Mouse (Mus musculus) megakaryocyte, embryonic 14.5 days (primary cell): ENCODE measurements around the gene Gm960. TPM values are rescaled to one million over a fixed set of nuclear protein-coding genes. Genes with fewer than 3 reads are reported as not detected.

ENCODE experiments used
- H3K27me3 ChIP-seq: replicated peaks from 2 replicates; pipeline ENCODE3; 2012; ENCODE audit warnings: inconsistent platforms
- H3K36me3 ChIP-seq: replicated peaks from 2 replicates; pipeline ENCODE3; 2012; ENCODE audit warnings: low read length, inconsistent platforms, mixed read lengths
- H3K4me1 ChIP-seq: 2 replicates; pipeline ENCODE4 v1.6.1; 2012; ENCODE audit warnings: inconsistent platforms
- H3K4me3 ChIP-seq: replicated peaks from 2 replicates; pipeline ENCODE3; 2012; ENCODE audit warnings: moderate library complexity, mild to moderate bottlenecking, inconsistent platforms
- H3K9me3 ChIP-seq: 2 replicates; pipeline ENCODE4 v1.6.1; 2012; ENCODE audit warnings: inconsistent platforms
- FLI1 ChIP-seq: IDR thresholded peaks from 2 replicates; pipeline ENCODE4 v1.6.1; 2012; ENCODE audit warnings: low read length, inconsistent platforms, mixed read lengths
- GATA1 ChIP-seq: IDR thresholded peaks from 3 replicates; pipeline ENCODE4 v1.6.1; 2012; ENCODE audit warnings: mixed read lengths, low read length, inconsistent platforms, borderline replicate concordance
- polyA plus RNA-seq: library from polyadenylated mRNA; stranded (reverse); fragments of >175 nt; gene quantifications from 2 replicates; pipeline ENCODE4 v1.2.3, GENCODE M21; 2012; ENCODE audit warnings: low replicate concordance; ENCODE audit not compliant: insufficient read depth

The Gm960 gene
- polyA plus RNA-seq, 1 experiment = not detected

GRCm38 (mm10) chr19:4697721-4698120 lies 747 bp downstream of the Gm960 start:
- TF ChIP-seq FLI1 (no peak), GATA1 (no peak)
- Histone ChIP-seq H3K4me3 (peak overlapping the region; percentile 87), H3K9me3 (peaks cover 9% of the 10 kb centered on the region), H3K4me1 (peaks cover 14% of the 10 kb centered on the region), H3K27me3 (peaks cover 70% of the 10 kb centered on the region), H3K36me3 (no peaks in the 10 kb centered on the region)

GRCm38 (mm10) chr19:4697121-4697520 lies 1.3 kb downstream of the Gm960 start:
- Histone ChIP-seq H3K4me3 (no peak overlapping the region), H3K36me3 (no peaks in the 10 kb centered on the region), H3K9me3 (peaks cover 9% of the 10 kb centered on the region), H3K27me3 (peaks cover 68% of the 10 kb centered on the region), H3K4me1 (peaks cover 14% of the 10 kb centered on the region)
- TF ChIP-seq FLI1 (no peak), GATA1 (no peak)

GRCm38 (mm10) chr19:4694346-4694745 lies 4.1 kb downstream of the Gm960 start:
- Histone ChIP-seq H3K9me3 (peaks cover 9% of the 10 kb centered on the region), H3K4me1 (peaks cover 9% of the 10 kb centered on the region), H3K36me3 (no peaks in the 10 kb centered on the region), H3K4me3 (no peak overlapping the region), H3K27me3 (peaks cover 48% of the 10 kb centered on the region)
- TF ChIP-seq GATA1 (no peak), FLI1 (no peak)

GRCm38 (mm10) chr19:4672401-4672800 lies 26.1 kb downstream of the Gm960 start:
- H3K36me3 ChIP-seq = no peaks in the 10 kb centered on the region
- no peaks in the 10 kb centered on the region for H3K9me3 ChIP-seq
- H3K4me3 ChIP-seq = no peak overlapping the region
- TF ChIP-seq FLI1 (no peak), GATA1 (no peak)
- H3K27me3 ChIP-seq = peaks cover 21% of the 10 kb centered on the region
- H3K4me1 ChIP-seq = no peaks in the 10 kb centered on the region

- no peaks in the 10 kb centered on the region for H3K9me3 ChIP-seq
- TF ChIP-seq GATA1 = no peak
Observed at GRCm38 (mm10) chr19:4670776-4671175, 27.7 kb downstream of the Gm960 start.

GRCm38 (mm10) chr19:4666815-4667214 lies 31.7 kb downstream of the Gm960 start:
- Histone ChIP-seq H3K9me3 (no peaks in the 10 kb centered on the region), H3K36me3 (no peaks in the 10 kb centered on the region), H3K4me3 (no peak overlapping the region), H3K27me3 (peaks cover 28% of the 10 kb centered on the region), H3K4me1 (no peaks in the 10 kb centered on the region)
- no peak for TF ChIP-seq GATA1
- no peak for TF ChIP-seq FLI1

More at GRCm38 (mm10) chr19:4670776-4671175, 27.7 kb downstream of the Gm960 start:
- no peaks in the 10 kb centered on the region for H3K36me3 ChIP-seq
- H3K27me3 ChIP-seq = peaks cover 24% of the 10 kb centered on the region
- no peak overlapping the region for H3K4me3 ChIP-seq
- H3K4me1 ChIP-seq = no peaks in the 10 kb centered on the region

GRCm38 (mm10) chr19:4658156-4658555 lies 40.3 kb downstream of the Gm960 start:
- H3K4me3 ChIP-seq = no peak overlapping the region
- peaks cover 14% of the 10 kb centered on the region for H3K27me3 ChIP-seq
- no peaks in the 10 kb centered on the region for H3K4me1 ChIP-seq
- no peaks in the 10 kb centered on the region for H3K9me3 ChIP-seq
- no peaks in the 10 kb centered on the region for H3K36me3 ChIP-seq
- TF ChIP-seq GATA1 (no peak), FLI1 (no peak)

GRCm38 (mm10) chr19:4646917-4647492 lies 51.5 kb downstream of the Gm960 start:
- Histone ChIP-seq H3K4me3 (no peak overlapping the region), H3K27me3 (peaks cover 45% of the 10 kb centered on the region), H3K4me1 (no peaks in the 10 kb centered on the region), H3K9me3 (no peaks in the 10 kb centered on the region), H3K36me3 (no peaks in the 10 kb centered on the region)
- TF ChIP-seq GATA1 (no peak), FLI1 (no peak)

GRCm38 (mm10) chr19:4644271-4644670 lies 54.2 kb downstream of the Gm960 start:
- no peaks in the 10 kb centered on the region for H3K36me3 ChIP-seq
- peaks cover 44% of the 10 kb centered on the region for H3K27me3 ChIP-seq
- no peak for TF ChIP-seq GATA1
- no peak for TF ChIP-seq FLI1
- H3K9me3 ChIP-seq = no peaks in the 10 kb centered on the region
- no peaks in the 10 kb centered on the region for H3K4me1 ChIP-seq
- H3K4me3 ChIP-seq = no peak overlapping the region

- Histone ChIP-seq H3K4me3 (no peak overlapping the region), H3K27me3 (peaks cover 33% of the 10 kb centered on the region), H3K4me1 (no peaks in the 10 kb centered on the region), H3K9me3 (no peaks in the 10 kb centered on the region), H3K36me3 (no peaks in the 10 kb centered on the region)
- TF ChIP-seq GATA1 (no peak), FLI1 (no peak)
Observed at GRCm38 (mm10) chr19:4635986-4636385, 62.5 kb downstream of the Gm960 start.
